Mouse (Mus musculus): ENCODE measurements around the gene Tent5b. TPM values are rescaled to one million over a fixed set of nuclear protein-coding genes. Genes with fewer than 3 reads are reported as not detected.
"Not testable (repeated sequence)": the region's sequence is repeated elsewhere in the genome, so short reads cannot be mapped to it uniquely, and the experiment has no call there.

The Tent5b gene
- total RNA-seq, 2 experiments from 2014 or later = 0.87 to 8.5 TPM

- intact Hi-C loops (cut with DNase I) = no loop called here
- DNase-seq = peak; percentile 40 to 45
These were observed 17.7 kb downstream of the Tent5b start for GRCm38 (mm10) chr4:133497461-133498159.

- DNase-seq = peak; percentile 60 to 70
- intact Hi-C loops (cut with DNase I) = no loop called here
These were observed 18.3 kb downstream of the Tent5b start, which contains the start of gene Trnp1 for GRCm38 (mm10) chr4:133498160-133498724. Trnp1 (minus strand) TSS chr4:133498550.

GRCm38 (mm10) chr4:133501514-133501913 lies 21.6 kb downstream of the Tent5b start:
- DNase-seq = no peak
- intact Hi-C loops (cut with DNase I) = no loop called here

GRCm38 (mm10) chr4:133504300-133504699 lies 24.4 kb downstream of the Tent5b start:
- intact Hi-C loops (cut with DNase I) = no loop called here
- DNase-seq = no peak

GRCm38 (mm10) chr4:133504755-133505485 lies 25.0 kb downstream of the Tent5b start:
- no peak for DNase-seq
- intact Hi-C loops (cut with DNase I) = no loop called here

- intact Hi-C loops (cut with DNase I) = no loop called here
- no peak for DNase-seq
These were observed 26.6 kb downstream of the Tent5b start for GRCm38 (mm10) chr4:133506573-133506972.

- DNase-seq = no peak
- intact Hi-C loops (cut with DNase I) = no loop called here
These were observed 29.1 kb downstream of the Tent5b start for GRCm38 (mm10) chr4:133508990-133509389.

- intact Hi-C loops (cut with DNase I) = loop anchor here (5.0 to 10.0 kb wide), 2 partner anchors 89 to 196 kb away; no protein-coding TSS in a partner anchor
- no peak for DNase-seq
These were observed 31.1 kb downstream of the Tent5b start for GRCm38 (mm10) chr4:133511050-133511449.

GRCm38 (mm10) chr4:133512511-133512910 lies 32.6 kb downstream of the Tent5b start:
- DNase-seq = not testable (repeated sequence)
- intact Hi-C loops (cut with DNase I) = loop anchor here (5.0 to 10.0 kb wide), 2 partner anchors 90 to 198 kb away; no protein-coding TSS in a partner anchor

GRCm38 (mm10) chr4:133512972-133513371 lies 33.0 kb downstream of the Tent5b start:
- DNase-seq = peak; percentile 73 to 85
- intact Hi-C loops (cut with DNase I) = loop anchor here (5.0 to 10.0 kb wide), 2 partner anchors 91 to 198 kb away; no protein-coding TSS in a partner anchor

- intact Hi-C loops (cut with DNase I) = loop anchor here (10.0 kb wide), 1 partner anchor 204 kb away; no protein-coding TSS in a partner anchor
These were observed 38.9 kb downstream of the Tent5b start, which contains the start of gene Kdf1 for GRCm38 (mm10) chr4:133518601-133519368. Kdf1 (plus strand) TSS chr4:133518963.

GRCm38 (mm10) chr4:133519369-133519665 lies 39.4 kb downstream of the Tent5b start:
- intact Hi-C loops (cut with DNase I) = loop anchor here (10.0 kb wide), 1 partner anchor 205 kb away; no protein-coding TSS in a partner anchor
- no peak for DNase-seq

More at GRCm38 (mm10) chr4:133518601-133519368, 38.9 kb downstream of the Tent5b start, which contains the start of gene Kdf1:
- no peak for DNase-seq

- intact Hi-C loops (cut with DNase I) = no loop called here
- DNase-seq = no peak
These were observed 41.6 kb downstream of the Tent5b start for GRCm38 (mm10) chr4:133521502-133521901.

- DNase-seq = no peak
- intact Hi-C loops (cut with DNase I) = no loop called here
These were observed 47.9 kb downstream of the Tent5b start for GRCm38 (mm10) chr4:133527788-133528187.

- no peak for DNase-seq
- intact Hi-C loops (cut with DNase I) = no loop called here
These were observed 52.8 kb downstream of the Tent5b start for GRCm38 (mm10) chr4:133532777-133533176.

GRCm38 (mm10) chr4:133536081-133536480 lies 56.1 kb downstream of the Tent5b start:
- intact Hi-C loops (cut with DNase I) = no loop called here
- no peak for DNase-seq

- intact Hi-C loops (cut with DNase I) = no loop called here
- no peak for DNase-seq
These were observed 56.7 kb downstream of the Tent5b start for GRCm38 (mm10) chr4:133536652-133537051.
